Mouse (Mus musculus) c-Kit-positive CD71-positive TER-119-negative erythroid progenitor cells, embryonic 14.5 days (primary cell): Measurements from ENCODE around the gene Vcl.

ENCODE experiments used
- DNase-seq: peaks from one replicate; pipeline ENCODE4 v3.0.0-alpha.2; 2013; ENCODE audit warnings: low read depth

The Vcl gene

GRCm38 (mm10) chr14:20945296-20945695 is 16.1 kb downstream of the Vcl start:
- no peak for DNase-seq

DNA sequence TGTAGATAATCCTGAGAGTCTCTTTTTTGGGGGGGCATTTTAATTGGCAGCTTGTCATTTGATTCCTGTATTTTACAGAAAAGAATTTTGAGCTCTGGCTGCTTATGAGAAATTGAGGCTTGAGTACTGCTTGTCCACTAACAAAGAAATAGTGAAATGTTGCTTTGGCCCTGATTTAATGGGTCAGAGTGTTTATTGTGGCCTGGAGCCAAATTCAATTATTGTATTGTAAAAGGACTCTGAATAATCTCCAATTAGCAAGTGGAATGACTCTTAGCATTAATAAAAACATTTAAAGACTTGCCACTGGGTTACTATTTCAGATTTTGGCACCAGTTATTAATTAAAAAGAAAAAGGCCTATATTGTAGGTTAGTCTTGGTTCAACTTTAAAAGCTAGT is 26.8 kb downstream of the Vcl start:
- DNase-seq: no peak

GRCm38 (mm10) chr14:20958971-20959370 is 29.8 kb downstream of the Vcl start:
- no peak for DNase-seq

GRCm38 (mm10) chr14:20962466-20962865 is 33.3 kb downstream of the Vcl start:
- no peak for DNase-seq

DNA sequence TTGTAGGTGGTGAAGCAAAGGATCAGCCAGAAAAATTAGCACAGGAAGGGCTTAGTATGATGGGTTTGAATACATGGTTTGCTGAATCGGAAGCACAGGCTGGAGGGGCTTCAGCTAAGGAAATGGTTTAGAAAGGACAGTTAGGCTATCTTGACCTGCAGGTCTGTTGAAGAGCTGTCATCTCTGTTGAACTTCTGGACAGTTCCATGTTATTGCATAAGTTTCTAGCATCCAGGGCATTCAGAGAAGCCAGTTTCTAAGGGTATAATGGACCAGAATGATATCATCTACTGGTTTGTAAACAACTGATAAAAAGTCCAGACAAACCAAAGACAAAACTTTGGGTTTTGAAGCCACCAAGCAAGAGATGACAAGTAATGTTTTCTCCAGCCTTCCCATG is 33.7 kb downstream of the Vcl start:
- DNase-seq: no peak

DNA sequence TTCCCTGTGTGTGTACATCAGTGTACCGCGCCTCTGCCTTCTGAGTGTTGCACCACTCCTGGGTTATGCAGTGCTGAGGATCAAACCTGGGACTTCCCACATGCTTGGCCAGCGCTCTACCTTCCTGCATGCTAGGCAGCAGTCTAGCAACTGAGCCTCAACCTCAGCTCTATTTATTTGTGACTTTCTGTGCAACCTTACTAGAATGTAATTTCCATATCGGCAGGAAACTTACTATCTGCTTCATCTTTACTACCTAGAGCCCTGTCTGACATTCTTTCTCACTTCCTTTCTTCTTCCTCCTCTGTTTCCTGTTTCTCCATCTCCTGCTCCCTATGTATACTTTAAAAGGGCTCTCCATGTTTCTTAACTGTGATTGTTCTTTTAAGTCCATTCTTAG is 34.7 kb downstream of the Vcl start:
- no peak for DNase-seq

DNA sequence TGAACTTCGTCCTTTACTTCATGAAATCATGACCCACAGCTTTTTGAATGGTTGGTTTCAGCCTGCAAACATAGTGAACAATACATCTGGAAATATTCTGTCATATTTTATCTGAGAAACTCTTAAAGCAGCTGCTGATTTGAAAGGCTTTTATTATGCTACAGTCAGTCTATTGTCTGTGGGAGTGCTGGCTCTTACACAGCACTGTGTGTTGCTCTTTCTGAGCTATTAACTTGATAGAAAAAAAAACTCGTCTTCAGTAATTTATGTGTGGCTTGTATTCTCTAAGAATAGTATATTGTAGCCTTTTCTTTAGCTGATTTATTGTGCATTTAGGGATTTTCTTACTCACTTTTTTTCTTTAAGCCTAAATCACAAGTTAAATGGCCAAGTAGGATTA is 35.1 kb downstream of the Vcl start:
- no peak for DNase-seq

GRCm38 (mm10) chr14:20966959-20967670 is 37.9 kb downstream of the Vcl start:
- no peak for DNase-seq

GRCm38 (mm10) chr14:20969066-20969465 is 39.9 kb downstream of the Vcl start:
- DNase-seq: no peak

GRCm38 (mm10) chr14:20970389-20970788 is 41.2 kb downstream of the Vcl start:
- DNase-seq: no peak

DNA sequence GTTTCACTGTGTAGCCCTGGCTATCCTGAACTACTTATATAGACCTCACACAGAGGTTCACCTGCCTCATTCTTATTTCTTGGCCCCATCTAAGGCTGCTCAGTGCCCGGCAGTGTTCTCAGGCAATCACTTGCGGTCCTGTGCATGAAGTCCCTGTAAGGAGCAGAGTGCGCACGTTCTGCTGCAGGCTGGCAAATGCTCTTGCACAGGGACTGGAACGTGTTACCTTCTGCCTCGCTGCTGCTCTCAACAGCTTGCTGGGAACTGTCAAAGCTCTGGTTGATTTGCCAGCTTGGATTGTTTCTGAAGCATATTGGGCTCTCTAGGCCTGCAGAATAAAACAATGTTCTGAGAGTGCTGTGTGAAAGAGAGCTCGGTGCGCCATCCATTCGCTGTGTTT is 41.7 kb downstream of the Vcl start:
- no peak for DNase-seq

GRCm38 (mm10) chr14:20973821-20974220 is 44.6 kb downstream of the Vcl start:
- DNase-seq: no peak

DNA sequence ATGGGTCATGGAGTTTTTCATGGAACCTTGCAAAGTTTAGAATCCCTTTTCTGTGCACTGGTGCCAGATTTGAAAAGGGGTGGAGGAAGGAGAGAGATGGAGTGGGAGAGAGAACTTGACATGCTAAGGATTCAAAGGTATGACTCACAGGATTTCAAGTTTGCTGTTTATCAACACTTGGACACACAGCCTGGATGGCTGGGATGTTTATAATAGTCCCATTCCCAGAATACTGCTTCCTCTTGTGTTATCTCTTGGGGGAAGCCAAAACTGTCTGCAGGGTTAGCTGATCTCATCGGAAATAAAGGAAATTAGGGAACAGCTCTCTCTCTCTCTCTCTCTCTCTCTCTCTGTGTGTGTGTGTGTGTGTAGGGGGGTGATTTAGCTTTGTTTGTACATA is 47.5 kb downstream of the Vcl start:
- DNase-seq: no peak

- DNase-seq: no peak
These were observed 48.5 kb downstream of the Vcl start for GRCm38 (mm10) chr14:20977726-20978125.

DNA sequence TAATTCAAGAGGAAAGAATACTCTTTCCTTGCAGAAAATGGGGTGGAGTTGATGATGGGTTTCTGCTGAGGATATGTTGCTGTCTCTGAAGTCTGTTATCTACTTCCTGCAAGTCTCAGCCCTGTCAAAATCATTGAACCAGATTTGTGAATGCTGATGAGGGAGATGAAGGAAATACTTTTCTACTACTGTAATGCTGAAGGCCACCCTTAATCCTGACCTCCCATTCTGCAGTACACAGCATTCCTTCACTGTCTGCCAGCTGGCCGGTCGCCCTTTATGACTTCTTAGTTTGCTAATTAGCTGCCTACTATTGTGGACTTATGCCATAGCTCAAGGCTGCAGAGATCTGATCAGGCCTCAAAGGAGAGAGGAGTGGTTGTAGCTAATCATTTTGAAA is 54.6 kb downstream of the Vcl start:
- DNase-seq: no peak

DNA sequence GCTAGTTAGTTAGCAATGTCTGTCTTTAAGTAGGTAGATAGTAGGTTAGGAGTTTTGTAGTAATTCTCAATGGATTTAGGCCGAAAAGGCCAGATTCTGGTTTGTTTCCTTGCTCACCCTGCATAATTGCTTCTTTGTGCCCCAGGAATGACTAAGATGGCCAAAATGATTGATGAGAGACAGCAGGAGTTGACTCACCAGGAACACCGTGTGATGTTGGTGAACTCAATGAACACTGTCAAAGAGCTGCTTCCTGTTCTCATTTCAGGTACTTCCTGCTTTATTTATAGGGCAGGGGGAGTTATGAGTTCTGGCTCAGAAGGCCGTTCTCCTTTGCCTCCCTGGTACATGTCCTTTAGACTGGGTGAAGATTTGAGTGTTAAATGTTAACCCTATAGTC is 56.3 kb downstream of the Vcl start:
- DNase-seq: no peak

GRCm38 (mm10) chr14:20991492-20991891 is 62.3 kb downstream of the Vcl start:
- DNase-seq: no peak

DNA sequence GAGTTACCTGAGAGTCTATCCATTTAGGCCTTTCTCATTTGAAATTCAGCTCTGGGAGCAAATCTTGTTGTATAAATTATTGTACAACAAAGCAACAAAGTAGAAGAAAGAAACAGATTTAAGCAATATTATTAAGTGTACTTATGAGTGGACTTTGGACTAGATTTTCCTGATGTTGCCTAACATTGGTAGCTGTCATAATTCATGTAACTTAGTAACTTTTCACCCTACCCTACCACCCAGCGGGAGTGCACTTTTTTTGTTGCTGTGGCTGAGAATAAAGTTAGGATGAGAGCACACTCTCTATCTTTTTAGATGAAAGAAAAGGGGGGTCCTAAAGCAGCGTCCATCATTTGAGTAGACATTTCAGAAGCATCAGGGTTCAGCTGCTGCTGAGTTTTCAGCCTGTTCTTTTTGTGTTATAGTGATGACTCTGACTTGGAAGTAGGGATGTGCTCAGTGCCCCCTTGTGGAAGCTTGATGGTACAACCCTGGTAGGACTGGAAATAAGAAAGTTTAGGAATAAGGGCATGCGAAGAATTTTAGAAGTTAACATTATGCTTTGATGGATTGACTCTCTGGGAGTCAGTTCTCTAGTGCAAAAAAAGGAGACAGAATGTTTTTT is 64.0 kb downstream of the Vcl start:
- DNase-seq: peak; percentile 45

GRCm38 (mm10) chr14:20994475-20994874 is 65.3 kb downstream of the Vcl start:
- DNase-seq: no peak

- DNase-seq: no peak
These were observed 66.3 kb downstream of the Vcl start for GRCm38 (mm10) chr14:20995497-20995896.

DNA sequence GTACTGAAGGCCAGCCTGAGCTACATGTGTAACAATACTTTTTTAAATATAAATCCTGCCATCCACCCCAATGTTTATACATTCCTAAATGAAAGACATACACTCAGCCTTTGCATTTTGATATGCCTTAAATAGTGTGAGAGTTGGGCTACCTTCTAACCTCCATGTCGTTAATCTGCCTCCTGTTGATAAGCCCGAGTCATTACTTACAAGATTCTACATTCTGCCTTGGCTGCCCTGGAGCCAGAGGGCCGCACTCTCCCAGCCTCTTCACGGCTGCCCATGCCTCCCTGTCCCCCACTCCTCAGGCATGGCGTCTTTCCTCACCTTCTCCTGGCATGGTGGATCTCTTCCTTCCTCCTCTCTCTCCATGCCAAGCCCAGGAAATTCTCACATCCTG is 67.2 kb downstream of the Vcl start:
- DNase-seq: no peak

GRCm38 (mm10) chr14:20997548-20997947 is 68.3 kb downstream of the Vcl start:
- DNase-seq: no peak

DNA sequence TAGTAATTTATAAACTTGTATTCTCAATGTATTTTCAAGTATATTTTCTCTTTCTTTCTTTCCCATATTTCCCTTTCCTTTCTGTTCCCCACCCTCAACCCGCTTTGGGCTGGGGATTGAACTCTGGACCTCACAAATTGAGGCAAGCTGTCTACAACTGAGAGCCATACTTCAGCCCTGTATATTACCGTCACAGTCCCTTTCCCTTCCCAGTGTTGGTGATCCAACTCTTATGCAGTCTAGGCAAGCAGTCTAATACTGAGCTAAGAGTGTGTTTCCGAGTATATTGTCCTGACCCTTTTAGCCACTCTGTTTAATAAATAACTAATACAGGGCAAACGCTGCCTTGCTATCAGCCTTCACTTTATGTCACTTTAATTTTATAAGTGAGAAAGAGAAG is 70.4 kb downstream of the Vcl start:
- DNase-seq: no peak

- DNase-seq: no peak
These were observed 84.7 kb downstream of the Vcl start for GRCm38 (mm10) chr14:21013800-21014334.
